Mouse (Mus musculus) stomach, postnatal 0 days (tissue): Measurements from ENCODE around the gene Krt12. TPM values are rescaled to one million over a fixed set of nuclear protein-coding genes. Genes with fewer than 3 reads are reported as not detected.

Experiments used
- ATAC-seq: fragments of 200-750 bp; cut with Nextera tagmentation; 2 replicates; pipeline ENCODE4 v1.8.0; 2017; ENCODE audit not compliant: low FRiP score, low TSS enrichment
- DNase-seq: peaks from one replicate; pipeline ENCODE4 v3.0.0-alpha.2; 2016; ENCODE audit warnings: low spot score
- H3K27ac ChIP-seq: fragments of 300-500 bp; sonication (generic); replicated peaks from 2 replicates; pipeline ENCODE4 v1.5.1; 2014; ENCODE audit warnings: mild to moderate bottlenecking, control low read depth
- H3K27me3 ChIP-seq: fragments of 300-500 bp; sonication (generic); 2 replicates; pipeline ENCODE4 v1.6.1; 2014; ENCODE audit warnings: low read length; ENCODE audit not compliant: control insufficient read depth, insufficient read depth
- H3K36me3 ChIP-seq: fragments of 300-500 bp; sonication (generic); 2 replicates; pipeline ENCODE4 v1.6.1; 2014; ENCODE audit warnings: low read length, mixed read lengths; ENCODE audit not compliant: control insufficient read depth, insufficient read depth
- H3K4me1 ChIP-seq: fragments of 300-500 bp; sonication (generic); replicated peaks from 2 replicates; pipeline ENCODE4 v1.6.1; 2014; ENCODE audit warnings: antibody characterized with exemption; ENCODE audit not compliant: control insufficient read depth, insufficient read depth
- H3K4me2 ChIP-seq: fragments of 300-500 bp; sonication (generic); replicated peaks from 2 replicates; pipeline ENCODE4 v1.6.1; 2014; ENCODE audit warnings: low read depth, mild to moderate bottlenecking, control low read depth, moderate library complexity
- H3K4me3 ChIP-seq: fragments of 300-500 bp; sonication (generic); 2 replicates; pipeline ENCODE4 v1.5.1; 2014; ENCODE audit warnings: low read depth, low read length, control low read depth
- H3K9ac ChIP-seq: fragments of 300-500 bp; sonication (generic); 2 replicates; pipeline ENCODE4 v1.6.1; 2014; ENCODE audit warnings: mild to moderate bottlenecking, low read length, control low read depth, mixed read lengths
- H3K9me3 ChIP-seq: fragments of 300-500 bp; sonication (generic); 2 replicates; pipeline ENCODE4 v1.6.1; 2016; ENCODE audit warnings: low read length; ENCODE audit not compliant: control insufficient read depth
- CTCF ChIP-seq: IDR thresholded peaks from 2 replicates; pipeline ENCODE4 v1.5.1; 2016; ENCODE audit warnings: antibody characterized with exemption, low read depth, mild to moderate bottlenecking, moderate library complexity
- EP300 ChIP-seq: optimal IDR thresholded peaks from 2 replicates; pipeline ENCODE3; 2016; ENCODE audit warnings: antibody characterized with exemption
- WGBS: fragments of 180-500 bp; shearing (Covaris S2); extraction: QIAGEN DNeasy Blood & Tissue Kit; methylation state at CpG from one replicate; pipeline ENCODE4 v1.1.7; 2014; 5-methylcytosine and 5-hydroxymethylcytosine counted together
- polyA plus RNA-seq: library from polyadenylated mRNA; unstranded; fragments of >200 nt; fragmentation: Nextera tagmentation; extraction: Ambion mirVana; gene quantifications from 2 replicates; pipeline ENCODE4 v1.2.1, GENCODE M21; 2015

The Krt12 gene
- polyA plus RNA-seq, 1 experiment from 2014 or later: 0.21 TPM

GRCm38 (mm10) chr11:99389264-99389663 lies 32.8 kb downstream of the Krt12 start, which contains the start of gene Krt10:
Krt10 (minus strand) TSS chr11:99389364.
- H3K27ac ChIP-seq: no peak within 1 kb of the TSS
- ATAC-seq: no peak
- no peaks in the 10 kb centered on the region for H3K36me3 ChIP-seq
- no peak within 1 kb of the TSS for H3K4me2 ChIP-seq
- no peak for DNase-seq
- H3K9me3 ChIP-seq: no peaks in the 10 kb centered on the region
- WGBS: 72% methylated on average over 4 of the region's 4 CpGs
- no peaks in the 10 kb centered on the region for H3K27me3 ChIP-seq
- no peaks in the 10 kb centered on the region for H3K4me1 ChIP-seq
- H3K4me3 ChIP-seq: no peak within 1 kb of the TSS
- no peak for TF ChIP-seq CTCF
- TF ChIP-seq EP300: no peak
- no peak within 1 kb of the TSS for H3K9ac ChIP-seq

DNA sequence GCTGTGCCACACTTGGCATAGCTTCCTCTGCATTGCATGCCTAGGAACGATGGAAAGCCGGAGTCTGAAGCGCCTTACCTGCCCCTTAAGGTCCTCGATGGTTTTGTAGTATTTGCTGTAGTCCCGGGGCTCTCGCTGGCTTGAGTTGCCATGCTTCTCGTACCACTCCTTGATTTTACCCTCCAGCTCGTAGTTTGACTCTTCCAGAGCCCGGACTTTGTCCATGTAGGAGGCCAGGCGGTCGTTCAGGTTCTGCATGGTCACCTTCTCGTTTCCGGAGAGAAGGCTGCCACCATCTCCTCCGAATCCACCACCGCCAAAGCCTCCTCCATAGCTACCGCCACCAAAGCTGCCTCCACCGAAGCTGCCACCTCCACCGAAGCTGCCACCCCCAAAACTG lies 33.4 kb downstream of the Krt12 start:
- H3K27ac ChIP-seq: no peak overlapping the region
- no peaks in the 10 kb centered on the region for H3K9me3 ChIP-seq
- 91% methylated on average over 18 of the region's 18 CpGs for WGBS
- TF ChIP-seq EP300: no peak
- TF ChIP-seq CTCF: no peak
- no peak overlapping the region for H3K9ac ChIP-seq
- no peaks in the 10 kb centered on the region for H3K36me3 ChIP-seq
- H3K27me3 ChIP-seq: no peaks in the 10 kb centered on the region
- no peak overlapping the region for H3K4me3 ChIP-seq
- no peak for DNase-seq
- ATAC-seq: no peak
- no peak overlapping the region for H3K4me2 ChIP-seq
- H3K4me1 ChIP-seq: no peaks in the 10 kb centered on the region

GRCm38 (mm10) chr11:99385813-99386721 lies 36.0 kb downstream of the Krt12 start:
- Histone ChIP-seq H3K4me3 (peak overlapping the region; percentile 55), H3K27me3 (no peaks in the 10 kb centered on the region), H3K9me3 (no peaks in the 10 kb centered on the region), H3K4me2 (peak overlapping the region; percentile 67), H3K4me1 (no peaks in the 10 kb centered on the region), H3K9ac (peak overlapping the region; percentile 65), H3K36me3 (no peaks in the 10 kb centered on the region), H3K27ac (peak overlapping the region; percentile 98)
- WGBS: under 1% methylated on average over 71 of the region's 71 CpGs
- no peak for TF ChIP-seq CTCF
- peak; percentile 28 for TF ChIP-seq EP300
- ATAC-seq (peak; percentile 93), DNase-seq (peak; percentile 92)

DNA sequence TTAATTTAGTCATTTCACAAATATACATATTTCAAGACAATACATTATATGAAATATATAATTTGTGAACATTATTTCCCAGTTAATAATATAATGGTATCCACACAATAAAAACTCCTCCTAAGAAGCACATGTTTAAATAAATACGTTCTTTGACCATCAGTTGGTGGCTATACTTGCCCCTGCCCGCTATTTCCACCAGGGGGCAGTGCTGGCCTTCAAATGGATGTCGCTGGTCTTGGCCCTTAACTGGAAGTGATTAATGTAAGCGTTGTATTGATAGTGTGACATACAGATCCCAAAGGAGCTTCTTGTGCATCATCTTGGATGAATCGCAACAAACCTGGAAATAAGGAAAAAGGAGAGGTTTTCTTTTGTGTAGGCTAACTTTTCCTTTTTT lies 42.5 kb downstream of the Krt12 start:
- Histone ChIP-seq H3K4me3 (no peak overlapping the region), H3K36me3 (no peaks in the 10 kb centered on the region), H3K27me3 (no peaks in the 10 kb centered on the region), H3K9ac (no peak overlapping the region), H3K27ac (no peak overlapping the region), H3K4me2 (no peak overlapping the region), H3K9me3 (no peaks in the 10 kb centered on the region), H3K4me1 (no peaks in the 10 kb centered on the region)
- TF ChIP-seq EP300 (no peak), CTCF (peak; percentile 96)
- DNase-seq (peak; percentile 83), ATAC-seq (0 out of 2 replicates have a peak, but pooled peaks have one; percentile 54)
- 15% methylated on average over 5 of the region's 5 CpGs for WGBS

DNA sequence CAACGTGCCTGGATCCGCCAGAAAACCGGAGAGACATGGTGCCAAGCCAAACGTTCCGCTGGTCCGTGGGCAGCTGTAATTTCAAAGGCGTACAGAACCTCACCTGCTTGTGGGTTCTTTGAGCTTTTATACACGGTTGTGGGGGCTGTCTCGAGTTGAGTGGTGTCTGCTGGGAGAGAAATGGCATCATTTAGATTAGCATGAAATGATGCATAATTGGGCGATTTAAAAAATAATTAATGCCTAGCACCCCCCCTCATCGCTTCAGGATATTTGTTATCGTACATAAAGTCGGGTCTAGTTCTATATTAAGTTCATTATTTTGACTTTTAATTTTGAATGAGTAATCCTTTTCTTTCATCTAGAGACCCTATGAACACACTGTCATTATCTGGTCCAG lies 47.3 kb downstream of the Krt12 start, which contains the start of gene Krt28:
Gene Krt28, minus strand, starts transcription at position 101 of the 400 bp plus-strand sequence.
- no peaks in the 10 kb centered on the region for H3K9me3 ChIP-seq
- DNase-seq: no peak
- H3K27ac ChIP-seq: no peak within 1 kb of the TSS
- no peak within 1 kb of the TSS for H3K4me3 ChIP-seq
- no peaks in the 10 kb centered on the region for H3K27me3 ChIP-seq
- TF ChIP-seq CTCF: no peak
- TF ChIP-seq EP300: no peak
- no peaks in the 10 kb centered on the region for H3K4me1 ChIP-seq
- H3K36me3 ChIP-seq: no peaks in the 10 kb centered on the region
- 80% methylated on average over 13 of the region's 13 CpGs for WGBS
- no peak within 1 kb of the TSS for H3K9ac ChIP-seq
- ATAC-seq: no peak
- no peak within 1 kb of the TSS for H3K4me2 ChIP-seq

- no peaks in the 10 kb centered on the region for H3K36me3 ChIP-seq
- H3K9ac ChIP-seq: no peak overlapping the region
- H3K9me3 ChIP-seq: no peaks in the 10 kb centered on the region
- H3K4me2 ChIP-seq: no peak overlapping the region
- no peak overlapping the region for H3K4me3 ChIP-seq
- no peaks in the 10 kb centered on the region for H3K27me3 ChIP-seq
- no peak for DNase-seq
- H3K27ac ChIP-seq: no peak overlapping the region
- H3K4me1 ChIP-seq: no peaks in the 10 kb centered on the region
- ATAC-seq: no peak
- 90% methylated on average over 8 of the region's 8 CpGs for WGBS
- TF ChIP-seq CTCF: no peak
- TF ChIP-seq EP300: no peak
These were observed 52.1 kb downstream of the Krt12 start for GRCm38 (mm10) chr11:99369853-99370451.
